Mouse (Mus musculus) embryonic facial prominence, embryonic 12.5 days (tissue): ENCODE data around the gene Slc39a13. TPM values are rescaled to one million over a fixed set of nuclear protein-coding genes. Genes with fewer than 3 reads are reported as not detected.
A peak's percentile ranks its signal among the peaks of the same experiment; 100 is the strongest.

Source experiments
- ATAC-seq: fragments of 200-750 bp; cut with Nextera tagmentation; 2 replicates; pipeline ENCODE4 v1.8.0; 2017; ENCODE audit not compliant: insufficient number of reproducible peaks, insufficient read depth, low FRiP score, low TSS enrichment
- H3K27ac ChIP-seq: fragments of 300-500 bp; sonication (generic); 2 replicates; pipeline ENCODE4 v1.5.1; 2016; ENCODE audit warnings: mild to moderate bottlenecking
- H3K27me3 ChIP-seq: fragments of 300-500 bp; sonication (generic); 2 replicates; pipeline ENCODE4 v1.6.1; 2016; ENCODE audit warnings: mild to moderate bottlenecking, moderate library complexity
- H3K36me3 ChIP-seq: fragments of 300-500 bp; sonication (generic); 2 replicates; pipeline ENCODE4 v1.6.1; 2016; ENCODE audit warnings: mild to moderate bottlenecking
- H3K4me1 ChIP-seq: fragments of 300-500 bp; sonication (generic); 2 replicates; pipeline ENCODE4 v1.6.1; 2016
- H3K4me2 ChIP-seq: fragments of 300-500 bp; sonication (generic); replicated peaks from 2 replicates; pipeline ENCODE4 v1.6.1; 2016; ENCODE audit warnings: mild to moderate bottlenecking, moderate library complexity
- H3K4me3 ChIP-seq: fragments of 300-500 bp; sonication (generic); 2 replicates; pipeline ENCODE4 v1.5.1; 2016; ENCODE audit warnings: mild to moderate bottlenecking
- H3K9ac ChIP-seq: fragments of 300-500 bp; sonication (generic); 2 replicates; pipeline ENCODE4 v1.6.1; 2016; ENCODE audit warnings: mild to moderate bottlenecking, moderate library complexity
- H3K9me3 ChIP-seq: fragments of 300-500 bp; sonication (generic); 2 replicates; pipeline ENCODE4 v1.6.1; 2016; ENCODE audit warnings: mild to moderate bottlenecking, moderate library complexity
- WGBS: fragments of 180-500 bp; shearing (Covaris S2); methylation state at CpG from one replicate; pipeline ENCODE4 v1.1.7; 2016; 5-methylcytosine and 5-hydroxymethylcytosine counted together
- polyA plus RNA-seq: library from polyadenylated mRNA; unstranded; fragments of >200 nt; fragmentation: Nextera tagmentation; extraction: Ambion mirVana; gene quantifications from 2 replicates; pipeline ENCODE4 v1.2.1, GENCODE M21; 2016

The Slc39a13 gene
- polyA plus RNA-seq, 1 experiment from 2014 or later: 41.9 TPM

DNA sequence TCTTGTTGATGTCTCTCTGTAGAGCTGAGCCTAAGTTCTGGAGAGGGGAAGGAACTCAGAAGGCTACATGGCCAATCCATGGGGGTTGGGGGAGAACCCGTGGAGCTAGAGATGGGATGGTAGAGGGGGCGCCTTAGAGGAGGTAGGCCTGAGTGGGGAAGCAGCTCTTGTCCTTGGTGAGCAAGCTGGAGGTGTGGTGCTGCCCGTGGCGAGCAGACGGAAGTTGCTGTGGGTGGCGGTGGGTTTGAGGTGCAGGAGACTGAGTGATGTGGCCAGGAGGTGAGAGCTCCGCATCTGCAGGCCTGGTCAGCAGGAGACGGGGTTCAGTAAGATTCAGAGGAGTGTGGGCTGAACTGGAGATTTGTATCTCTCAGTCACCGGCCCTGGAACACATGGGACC is 17.2 kb upstream of the Slc39a13 start:
- H3K27ac ChIP-seq: no peak overlapping the region
- 86% methylated on average over 9 of the region's 9 CpGs for WGBS
- H3K4me2 ChIP-seq: no peak overlapping the region
- no peak overlapping the region for H3K9ac ChIP-seq
- no peaks in the 10 kb centered on the region for H3K36me3 ChIP-seq
- no peak overlapping the region for H3K4me3 ChIP-seq
- H3K9me3 ChIP-seq: no peaks in the 10 kb centered on the region
- H3K4me1 ChIP-seq: no peaks in the 10 kb centered on the region
- ATAC-seq: no peak
- no peaks in the 10 kb centered on the region for H3K27me3 ChIP-seq

DNA sequence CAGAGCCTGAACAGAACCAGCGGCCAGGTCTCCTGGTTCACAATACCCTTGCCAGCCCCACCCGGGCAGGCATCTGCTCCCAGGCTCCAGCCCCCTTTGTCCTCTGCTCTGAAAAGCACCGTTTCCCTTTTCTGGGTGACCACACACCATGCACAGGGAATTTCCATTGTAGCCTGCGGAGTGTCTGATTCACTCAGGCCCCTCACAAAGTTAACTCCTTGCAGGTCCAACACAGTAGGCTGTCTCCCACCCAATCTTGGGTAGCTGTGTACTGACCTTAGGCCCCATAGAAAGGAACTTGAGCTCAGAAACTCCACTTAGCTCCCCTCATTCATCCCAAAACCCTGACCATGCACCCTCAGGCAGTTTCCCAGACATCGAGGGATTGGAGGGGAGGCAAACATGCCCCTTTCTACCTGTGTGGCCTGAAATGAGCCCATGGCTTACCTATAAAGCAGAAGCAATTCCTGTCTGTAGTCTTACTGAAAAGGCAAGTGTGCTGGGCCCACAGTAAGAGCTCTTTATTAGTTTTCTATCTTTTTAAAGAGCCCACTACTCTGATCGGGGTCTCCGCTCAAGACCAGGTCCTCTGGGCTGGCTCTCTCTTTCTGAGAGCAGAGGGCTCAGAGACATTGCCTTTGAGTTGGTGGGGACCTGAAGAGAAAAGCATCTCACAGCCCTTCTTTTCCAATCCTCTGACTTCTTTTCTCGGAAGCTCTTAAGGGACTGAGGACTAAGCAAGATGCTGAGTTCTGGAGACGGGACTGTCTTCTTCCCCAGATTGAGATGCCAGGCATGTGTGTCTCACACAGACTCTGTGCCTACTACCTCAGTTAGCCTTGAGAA is 16.4 kb upstream of the Slc39a13 start:
- WGBS: 71% methylated on average over 9 of the region's 9 CpGs
- H3K4me3 ChIP-seq: no peak overlapping the region
- no peak overlapping the region for H3K27ac ChIP-seq

DNA sequence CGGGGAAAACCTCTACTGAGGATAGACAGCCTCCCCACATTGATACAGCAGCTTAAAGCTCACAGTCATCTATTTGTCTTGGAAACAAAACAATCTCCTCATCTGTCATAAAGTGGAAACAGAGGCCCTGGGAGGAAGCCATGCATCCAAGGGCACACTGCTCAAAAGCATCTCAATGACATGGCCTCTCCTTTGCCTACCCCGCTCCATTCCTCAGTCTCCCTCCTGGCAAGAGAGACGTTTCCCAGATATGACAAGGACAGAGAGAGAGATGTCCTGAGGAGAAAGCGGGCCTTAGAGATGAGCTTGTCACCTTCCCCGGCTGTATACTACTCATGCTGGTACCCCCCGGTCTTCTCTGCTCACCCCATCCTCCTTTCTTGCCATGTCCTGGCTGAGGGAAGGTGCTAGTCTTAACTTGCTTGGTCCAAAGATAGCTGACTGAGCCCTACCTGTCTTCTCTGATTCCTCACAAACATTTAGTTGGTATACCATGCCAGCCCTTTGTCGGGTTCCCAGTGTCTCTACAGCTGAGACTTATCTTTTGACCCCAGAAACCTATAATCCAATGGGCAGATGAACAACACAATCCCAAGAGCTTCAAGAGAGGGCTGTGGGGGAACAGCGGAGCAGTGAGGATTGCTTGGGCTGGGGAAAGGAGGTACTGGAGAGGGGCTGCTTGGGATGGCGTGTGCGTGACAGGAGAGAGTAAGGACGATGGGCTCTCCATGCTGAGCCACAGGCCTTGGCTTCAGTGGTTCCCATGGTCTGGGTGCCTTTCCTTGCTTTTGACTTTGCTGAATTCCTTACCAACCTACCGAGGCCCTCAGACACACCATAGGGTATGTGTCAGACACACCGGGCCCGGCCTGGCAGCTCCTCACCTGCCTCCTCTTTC is 15.5 kb upstream of the Slc39a13 start:
- ATAC-seq: no peak
- Histone ChIP-seq H3K27ac (no peak overlapping the region), H3K4me1 (no peaks in the 10 kb centered on the region), H3K27me3 (no peaks in the 10 kb centered on the region), H3K36me3 (no peaks in the 10 kb centered on the region), H3K9me3 (no peaks in the 10 kb centered on the region), H3K9ac (no peak overlapping the region), H3K4me3 (no peak overlapping the region), H3K4me2 (no peak overlapping the region)
- 85% methylated on average over 14 of the region's 14 CpGs for WGBS

More for the DNA sequence above, 16.4 kb upstream of the Slc39a13 start:
- H3K9ac ChIP-seq: no peak overlapping the region
- no peaks in the 10 kb centered on the region for H3K9me3 ChIP-seq
- H3K27me3 ChIP-seq: no peaks in the 10 kb centered on the region
- no peak overlapping the region for H3K4me2 ChIP-seq
- no peaks in the 10 kb centered on the region for H3K36me3 ChIP-seq
- no peaks in the 10 kb centered on the region for H3K4me1 ChIP-seq
- no peak for ATAC-seq

GRCm38 (mm10) chr2:91084179-91084820 is 14.1 kb upstream of the Slc39a13 start:
- Histone ChIP-seq H3K4me2 (no peak overlapping the region), H3K36me3 (no peaks in the 10 kb centered on the region), H3K9me3 (no peaks in the 10 kb centered on the region), H3K4me3 (no peak overlapping the region), H3K4me1 (no peaks in the 10 kb centered on the region), H3K27ac (no peak overlapping the region), H3K27me3 (no peaks in the 10 kb centered on the region), H3K9ac (no peak overlapping the region)
- ATAC-seq: no peak
- WGBS: 79% methylated on average over 15 of the region's 15 CpGs

DNA sequence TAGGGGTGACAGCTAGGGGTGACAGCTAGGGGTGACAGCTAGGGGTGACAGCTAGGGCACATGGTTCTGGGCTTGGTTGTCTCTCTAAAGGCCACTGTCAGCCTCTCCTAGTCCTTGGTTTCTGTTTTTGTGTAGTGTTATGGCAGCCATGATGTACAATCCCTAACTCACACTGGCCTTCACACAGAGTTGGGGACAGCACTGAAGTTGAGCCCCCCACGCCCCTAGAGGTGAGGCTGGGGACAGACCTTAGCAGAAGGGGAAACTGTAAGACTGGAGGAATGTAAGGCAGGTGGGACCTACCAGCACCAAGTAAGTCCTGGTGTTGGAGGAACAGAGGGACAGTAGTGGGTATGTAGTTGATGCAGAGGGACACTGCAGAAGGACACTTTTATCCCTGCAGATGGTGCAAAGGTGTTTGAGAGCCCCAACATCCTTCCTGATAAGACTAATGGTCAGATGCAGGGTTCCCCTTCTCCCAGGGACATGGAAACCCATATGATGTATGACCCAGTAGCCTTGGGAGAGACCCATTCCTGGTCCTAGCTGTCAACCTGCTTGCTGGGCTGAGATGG is 13.2 kb upstream of the Slc39a13 start:
- Histone ChIP-seq H3K27me3 (no peaks in the 10 kb centered on the region), H3K36me3 (no peaks in the 10 kb centered on the region), H3K27ac (no peak overlapping the region), H3K4me1 (peaks cover 5% of the 10 kb centered on the region), H3K4me3 (no peak overlapping the region), H3K9ac (no peak overlapping the region), H3K4me2 (no peak overlapping the region), H3K9me3 (no peaks in the 10 kb centered on the region)
- 75% methylated on average over 1 of the region's 1 CpGs for WGBS
- no peak for ATAC-seq

DNA sequence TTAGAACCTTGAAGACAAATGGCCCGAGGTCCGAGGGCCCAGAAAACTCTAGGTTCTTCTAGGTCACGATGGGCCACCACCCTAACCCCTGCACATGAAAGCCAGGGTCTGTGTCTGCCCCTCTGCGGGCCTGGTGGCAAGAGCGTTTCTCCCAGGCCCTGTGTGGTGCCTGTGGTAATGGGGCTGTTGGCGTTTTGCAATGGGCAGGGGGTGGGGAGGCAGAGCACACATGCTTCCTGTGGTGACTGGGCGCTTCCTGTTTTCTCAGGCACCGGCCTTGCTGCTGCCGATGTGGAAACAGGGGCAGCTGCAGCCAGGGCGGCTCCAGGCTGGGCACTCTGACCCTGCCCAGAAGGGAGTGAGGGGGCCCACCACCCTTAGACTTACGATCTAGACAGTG is 12.6 kb upstream of the Slc39a13 start:
- H3K4me2 ChIP-seq: no peak overlapping the region
- H3K27me3 ChIP-seq: no peaks in the 10 kb centered on the region
- H3K4me3 ChIP-seq: no peak overlapping the region
- no peak overlapping the region for H3K9ac ChIP-seq
- H3K36me3 ChIP-seq: no peaks in the 10 kb centered on the region
- H3K9me3 ChIP-seq: no peaks in the 10 kb centered on the region
- 62% methylated on average over 11 of the region's 11 CpGs for WGBS
- ATAC-seq: no peak
- H3K27ac ChIP-seq: no peak overlapping the region
- H3K4me1 ChIP-seq: peaks cover 11% of the 10 kb centered on the region

- no peak within 1 kb of the TSS for H3K4me2 ChIP-seq
- H3K36me3 ChIP-seq: no peaks in the 10 kb centered on the region
- H3K4me3 ChIP-seq: no peak within 1 kb of the TSS
- H3K4me1 ChIP-seq: peaks cover 11% of the 10 kb centered on the region
- H3K27ac ChIP-seq: no peak within 1 kb of the TSS
- H3K9ac ChIP-seq: no peak within 1 kb of the TSS
- 83% methylated on average over 13 of the region's 13 CpGs for WGBS
- H3K27me3 ChIP-seq: no peaks in the 10 kb centered on the region
- no peaks in the 10 kb centered on the region for H3K9me3 ChIP-seq
- no peak for ATAC-seq
Observed at GRCm38 (mm10) chr2:91081775-91082695, 11.8 kb upstream of the Slc39a13 start, which contains the start of gene Spi1. Gene Spi1, plus strand, starts transcription at chr2:91082390.

DNA sequence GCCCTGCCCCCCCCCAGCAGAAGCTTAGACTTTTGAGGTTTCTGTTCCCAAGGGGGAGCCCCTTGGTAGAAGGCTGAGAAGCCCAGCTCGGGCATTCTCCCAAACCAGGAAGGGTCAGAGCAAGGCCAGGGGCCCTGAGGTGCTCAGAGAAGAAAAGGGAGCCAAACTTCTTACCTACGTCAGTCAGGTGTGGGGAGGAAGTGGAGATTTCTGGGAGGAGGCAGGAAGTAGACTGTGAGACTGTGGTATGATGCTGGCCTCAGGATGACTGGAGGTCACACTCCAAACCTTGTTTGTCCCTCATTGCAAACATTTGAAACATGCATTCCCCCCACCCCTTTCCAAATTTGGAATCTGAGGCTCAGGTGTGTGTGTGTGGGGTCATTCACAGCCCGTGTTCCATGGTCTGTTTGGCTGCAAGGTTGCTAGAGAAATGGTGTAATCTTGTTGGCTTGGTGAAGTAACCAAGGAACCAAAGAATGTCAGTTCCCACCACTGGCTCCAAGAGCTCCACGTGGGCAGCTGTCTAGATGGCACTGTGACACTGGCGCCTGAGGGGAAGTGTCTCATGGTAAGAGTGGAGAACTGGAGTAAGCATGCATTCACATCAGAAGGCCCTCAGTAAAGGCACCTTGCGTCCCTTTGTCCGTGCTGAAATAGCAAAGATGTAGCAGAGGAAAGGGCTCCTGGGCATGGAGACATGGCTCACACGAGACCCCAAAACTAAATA is 10.7 kb upstream of the Slc39a13 start:
- Histone ChIP-seq H3K9ac (no peak overlapping the region), H3K36me3 (no peaks in the 10 kb centered on the region), H3K27me3 (no peaks in the 10 kb centered on the region), H3K4me1 (peaks cover 11% of the 10 kb centered on the region), H3K27ac (no peak overlapping the region), H3K9me3 (no peaks in the 10 kb centered on the region), H3K4me2 (no peak overlapping the region), H3K4me3 (no peak overlapping the region)
- WGBS: 71% methylated on average over 8 of the region's 8 CpGs
- ATAC-seq: no peak

- no peaks in the 10 kb centered on the region for H3K27me3 ChIP-seq
- no peaks in the 10 kb centered on the region for H3K9me3 ChIP-seq
- H3K36me3 ChIP-seq: no peaks in the 10 kb centered on the region
- peak overlapping the region; percentile 99 for H3K4me2 ChIP-seq
- peak overlapping the region; percentile 55 for H3K4me3 ChIP-seq
- 25% methylated on average over 5 of the region's 5 CpGs for WGBS
- peak overlapping the region; percentile 78 for H3K9ac ChIP-seq
- peaks cover 11% of the 10 kb centered on the region for H3K4me1 ChIP-seq
- H3K27ac ChIP-seq: no peak overlapping the region
- ATAC-seq: no peak
Observed at GRCm38 (mm10) chr2:91079026-91079384, 8.8 kb upstream of the Slc39a13 start.

GRCm38 (mm10) chr2:91078314-91079025 is 8.3 kb upstream of the Slc39a13 start:
- H3K9ac ChIP-seq: peak overlapping the region; percentile 78
- peak; percentile 84 for ATAC-seq
- H3K4me3 ChIP-seq: peak overlapping the region; percentile 55
- H3K27me3 ChIP-seq: no peaks in the 10 kb centered on the region
- no peaks in the 10 kb centered on the region for H3K9me3 ChIP-seq
- H3K4me2 ChIP-seq: peak overlapping the region; percentile 99
- H3K4me1 ChIP-seq: peaks cover 11% of the 10 kb centered on the region
- H3K36me3 ChIP-seq: no peaks in the 10 kb centered on the region
- H3K27ac ChIP-seq: no peak overlapping the region
- 0% methylated on average over 26 of the region's 36 CpGs for WGBS
